Mouse (Mus musculus) liver, embryonic 14.5 days (tissue): ENCODE measurements at regions not wholly inside any gene's neighbourhood (a gene's known extent, or its start where the extent isn't known, plus 50 kb on each side); places are given as distances from the start of the nearest gene placed in this dataset.

Experiments
- ATAC-seq: fragments of 200-750 bp; cut with Nextera tagmentation; 2 replicates; pipeline ENCODE4 v1.8.0; 2017; ENCODE audit warnings: moderate number of reproducible peaks, mild to moderate bottlenecking, moderate library complexity; ENCODE audit not compliant: insufficient read depth
- DNase-seq, 3 experiments: peaks; one replicate each; pipeline ENCODE4 v3.0.0-alpha.2; 2012 to 2013; ENCODE audit warnings: low read depth in 3 of 3, low spot score in 3 of 3
- H3K27ac ChIP-seq: fragments of 300-500 bp; sonication (generic); 2 replicates; pipeline ENCODE4 v1.5.1; 2014; ENCODE audit warnings: moderate library complexity, mild to moderate bottlenecking, control low read depth, inconsistent platforms
- H3K27me3 ChIP-seq: fragments of 300-500 bp; sonication (generic); 2 replicates; pipeline ENCODE4 v1.6.1; 2014; ENCODE audit warnings: mild to moderate bottlenecking, low read length, moderate library complexity; ENCODE audit not compliant: control insufficient read depth, insufficient read depth
- H3K36me3 ChIP-seq: fragments of 300-500 bp; sonication (generic); replicated peaks from 2 replicates; pipeline ENCODE4 v1.6.1; 2014; ENCODE audit warnings: low read depth; ENCODE audit not compliant: control insufficient read depth, insufficient read depth
- H3K4me1 ChIP-seq, 2 experiments: fragments of 200-500 bp in 1 of 2; fragments of 300-500 bp in 1 of 2; sonication (generic) in 1 of 2; replicated peaks; 2 replicates each; pipeline ENCODE4 v1.6.1; 2012 to 2014; ENCODE audit warnings: antibody characterized with exemption in 1 of 2, inconsistent platforms in 1 of 2, low read length in 1 of 2; ENCODE audit not compliant: control insufficient read depth in 2 of 2, insufficient read depth in 2 of 2
- H3K4me2 ChIP-seq: fragments of 300-500 bp; sonication (generic); 2 replicates; pipeline ENCODE4 v1.6.1; 2014; ENCODE audit warnings: low read depth, mild to moderate bottlenecking, control low read depth, moderate library complexity
- H3K4me3 ChIP-seq, 2 experiments: fragments of 200-500 bp in 1 of 2; fragments of 300-500 bp in 1 of 2; sonication (generic) in 1 of 2; 2 replicates each; pipeline ENCODE4 v1.5.1; 2012 to 2014; ENCODE audit warnings: low read depth in 2 of 2, low read length in 2 of 2, mild to moderate bottlenecking in 2 of 2, control low read depth in 1 of 2, inconsistent platforms in 1 of 2, moderate library complexity in 1 of 2; ENCODE audit not compliant: insufficient read depth in 1 of 2
- H3K9ac ChIP-seq: fragments of 300-500 bp; sonication (generic); replicated peaks from 2 replicates; pipeline ENCODE4 v1.6.1; 2014; ENCODE audit warnings: mild to moderate bottlenecking, control low read depth, moderate library complexity
- H3K9me3 ChIP-seq: fragments of 300-500 bp; sonication (generic); 2 replicates; pipeline ENCODE4 v1.6.1; 2016; ENCODE audit warnings: low read length, mixed read lengths; ENCODE audit not compliant: control insufficient read depth
- CTCF ChIP-seq: IDR thresholded peaks from 2 replicates; pipeline ENCODE4 v1.5.1; 2016; ENCODE audit warnings: antibody characterized with exemption, low read depth, control low read depth
- EP300 ChIP-seq: IDR thresholded peaks from 2 replicates; pipeline ENCODE4 v1.6.1; 2016; ENCODE audit warnings: antibody characterized with exemption, low read depth
- WGBS: fragments of 180-500 bp; shearing (Covaris S2); extraction: QIAGEN DNeasy Blood & Tissue Kit; methylation state at CpG from one replicate; pipeline ENCODE4 v1.1.7; 2014; ENCODE audit not compliant: insufficient replicate concordance; 5-methylcytosine and 5-hydroxymethylcytosine counted together

GRCm38 (mm10) chr4:24219074-24219497, 277.2 kb upstream of the Mms22l start:
- Histone ChIP-seq H3K4me1 (no peaks in the 10 kb centered on the region), H3K4me2 (no peak overlapping the region), H3K9me3 (no peaks in the 10 kb centered on the region), H3K27me3 (no peaks in the 10 kb centered on the region), H3K27ac (no peak overlapping the region), H3K4me3 (no peak overlapping the region), H3K36me3 (no peaks in the 10 kb centered on the region), H3K9ac (no peak overlapping the region)
- ATAC-seq (no peak), DNase-seq (no peak)
- TF ChIP-seq EP300 (no peak), CTCF (no peak)
- WGBS = 56% methylated on average over 4 of the region's 4 CpGs

DNA sequence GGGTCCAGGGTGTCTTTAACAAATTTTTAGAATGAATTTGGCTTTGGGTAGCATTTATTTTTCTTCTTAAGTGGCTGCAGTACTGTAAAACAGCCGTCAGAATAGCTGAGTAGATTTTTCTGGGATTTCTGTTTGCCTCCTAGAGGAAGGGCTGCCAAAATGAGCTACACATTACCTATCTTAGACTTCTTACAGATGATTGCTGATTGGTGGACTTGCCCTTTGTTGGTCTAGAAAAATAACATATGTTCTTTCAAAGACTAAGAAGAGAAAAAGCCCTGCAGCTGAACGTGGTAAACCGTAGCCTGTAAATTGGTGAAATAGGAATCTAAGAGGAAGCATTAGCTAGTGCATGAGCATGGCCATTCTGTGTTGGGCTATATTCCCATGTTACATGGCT, 276.7 kb upstream of the Mms22l start:
- DNase-seq (no peak), ATAC-seq (no peak)
- H3K9me3 ChIP-seq = no peaks in the 10 kb centered on the region
- no peak overlapping the region for H3K27ac ChIP-seq
- H3K36me3 ChIP-seq = no peaks in the 10 kb centered on the region
- no peak overlapping the region for H3K4me2 ChIP-seq
- 58% methylated on average over 3 of the region's 3 CpGs for WGBS
- TF ChIP-seq EP300 (no peak), CTCF (no peak)
- no peaks in the 10 kb centered on the region for H3K27me3 ChIP-seq
- H3K4me1 ChIP-seq = no peaks in the 10 kb centered on the region
- no peak overlapping the region for H3K9ac ChIP-seq
- H3K4me3 ChIP-seq = no peak overlapping the region

DNA sequence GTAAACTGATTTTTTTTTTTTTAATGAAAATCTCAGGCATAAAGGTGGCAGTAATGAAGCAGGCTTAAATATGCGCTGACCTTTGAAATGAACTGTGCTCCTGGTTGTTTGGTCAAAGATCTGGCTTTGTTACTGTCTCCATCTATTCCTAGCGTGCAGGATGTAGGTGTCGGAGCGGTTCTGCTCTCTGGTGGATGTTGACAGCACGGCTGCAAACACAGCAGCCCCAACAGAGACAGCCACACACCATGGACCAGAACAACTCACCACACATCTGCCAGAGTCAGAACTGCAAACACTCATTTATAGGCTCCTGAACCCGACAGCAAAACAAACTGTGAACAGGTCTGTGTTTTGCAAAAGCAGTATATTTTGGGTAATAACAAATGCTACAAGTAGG, 251.1 kb upstream of the Mms22l start:
- Histone ChIP-seq H3K27me3 (no peaks in the 10 kb centered on the region), H3K36me3 (no peaks in the 10 kb centered on the region), H3K9me3 (no peaks in the 10 kb centered on the region), H3K9ac (no peak overlapping the region), H3K4me3 (no peak overlapping the region), H3K4me1 (no peaks in the 10 kb centered on the region), H3K27ac (no peak overlapping the region), H3K4me2 (no peak overlapping the region)
- 46% methylated on average over 6 of the region's 6 CpGs for WGBS
- DNase-seq (no peak), ATAC-seq (no peak)
- TF ChIP-seq CTCF = no peak
- no peak for TF ChIP-seq EP300

GRCm38 (mm10) chr4:24248142-24249054, 247.9 kb upstream of the Mms22l start:
- DNase-seq (no peak), ATAC-seq (no peak)
- Histone ChIP-seq H3K9ac (no peak overlapping the region), H3K36me3 (no peaks in the 10 kb centered on the region), H3K4me1 (no peaks in the 10 kb centered on the region), H3K9me3 (no peaks in the 10 kb centered on the region), H3K4me2 (no peak overlapping the region), H3K4me3 (no peak overlapping the region), H3K27ac (no peak overlapping the region), H3K27me3 (no peaks in the 10 kb centered on the region)
- TF ChIP-seq EP300 (no peak), CTCF (no peak)
- WGBS = 50% methylated on average over 6 of the region's 6 CpGs

DNA sequence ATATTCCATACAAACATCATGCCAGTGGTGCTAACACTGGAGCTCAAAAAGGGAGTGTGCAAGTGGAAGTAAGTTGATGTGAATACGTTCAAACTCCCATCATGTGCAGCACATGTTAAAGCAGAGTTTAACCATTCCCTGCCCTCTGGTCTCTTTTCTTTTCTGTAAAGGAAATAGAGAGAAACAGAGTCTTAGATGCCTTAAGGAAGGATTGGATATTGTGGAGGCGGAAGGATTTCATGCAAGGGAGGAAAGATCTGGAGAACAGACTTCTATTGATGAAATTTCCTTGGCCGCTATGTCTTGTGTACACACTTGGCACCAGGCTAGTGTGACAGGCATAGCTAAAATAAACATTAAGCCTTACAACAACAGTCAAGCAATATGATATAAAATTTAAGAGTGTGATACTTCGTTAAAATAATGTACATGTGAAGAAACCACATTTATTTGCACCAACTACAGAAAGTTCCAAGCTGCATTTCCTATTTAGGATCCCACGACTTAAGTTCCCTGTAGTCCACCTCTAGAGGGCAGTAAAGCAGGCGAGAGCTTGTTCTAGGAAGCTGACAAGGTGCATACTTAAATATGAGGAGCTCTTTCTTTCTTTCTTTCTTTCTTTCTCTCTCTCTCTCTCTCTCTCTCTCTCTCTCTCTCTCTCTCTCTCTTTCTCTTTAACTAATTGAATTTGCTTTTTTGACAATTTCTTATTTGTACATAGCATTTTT, 246.8 kb upstream of the Mms22l start:
- no peak overlapping the region for H3K27ac ChIP-seq
- no peak overlapping the region for H3K4me3 ChIP-seq
- H3K36me3 ChIP-seq = no peaks in the 10 kb centered on the region
- TF ChIP-seq EP300 = no peak
- peak; percentile 12; the same call in 1 of the 2 replicates for TF ChIP-seq CTCF
- no peak for DNase-seq
- WGBS = 32% methylated on average over 6 of the region's 6 CpGs
- no peak overlapping the region for H3K9ac ChIP-seq
- H3K27me3 ChIP-seq = no peaks in the 10 kb centered on the region
- no peak overlapping the region for H3K4me2 ChIP-seq
- no peaks in the 10 kb centered on the region for H3K4me1 ChIP-seq
- H3K9me3 ChIP-seq = no peaks in the 10 kb centered on the region
- no peak for ATAC-seq
